Mouse (Mus musculus) thymus, adult 2 months (tissue): ENCODE measurements around the gene Rad51b. TPM values are rescaled to one million over a fixed set of nuclear protein-coding genes. Genes with fewer than 3 reads are reported as not detected.

Source experiments
- DNase-seq: peaks from one replicate; pipeline ENCODE4 v3.0.0; 2021
- H3K27ac ChIP-seq: fragments of 200-500 bp; 2 replicates; pipeline ENCODE4 v1.5.1; 2012; ENCODE audit warnings: low read length, control low read depth; ENCODE audit not compliant: control insufficient read depth, insufficient read depth
- H3K27me3 ChIP-seq: fragments of 200-500 bp; 2 replicates; pipeline ENCODE4 v1.6.1; 2012; ENCODE audit warnings: mild to moderate bottlenecking, low read length, moderate library complexity, mixed read lengths; ENCODE audit not compliant: control insufficient read depth, insufficient read depth
- H3K36me3 ChIP-seq: fragments of 200-500 bp; 2 replicates; pipeline ENCODE4 v1.6.1; 2012; ENCODE audit warnings: mild to moderate bottlenecking, low read length, moderate library complexity; ENCODE audit not compliant: control insufficient read depth, insufficient read depth
- H3K4me1 ChIP-seq: fragments of 200-500 bp; replicated peaks from 2 replicates; pipeline ENCODE4 v1.6.1; 2012; ENCODE audit warnings: low read length; ENCODE audit not compliant: control insufficient read depth, insufficient read depth
- H3K4me3 ChIP-seq: fragments of 200-500 bp; 2 replicates; pipeline ENCODE4 v1.5.1; 2012; ENCODE audit warnings: mild to moderate bottlenecking, low read length, control low read depth, moderate library complexity; ENCODE audit not compliant: control insufficient read depth, insufficient read depth
- CTCF ChIP-seq: fragments of 200-500 bp; IDR thresholded peaks from 2 replicates; pipeline ENCODE4 v1.5.1; 2012; ENCODE audit warnings: mild to moderate bottlenecking, control low read depth, low read length, moderate library complexity, borderline replicate concordance; ENCODE audit not compliant: control insufficient read depth, poor library complexity, insufficient read depth; ENCODE audit errors: extremely low read depth
- POLR2A ChIP-seq: fragments of 200-500 bp; IDR thresholded peaks from 2 replicates; pipeline ENCODE4 v1.6.1; 2012; ENCODE audit warnings: mild to moderate bottlenecking, low read length, control low read depth, moderate library complexity; ENCODE audit not compliant: control insufficient read depth, poor library complexity, insufficient read depth; ENCODE audit errors: extremely low read depth
- WGBS: fragments of 180-500 bp; shearing (Covaris S2); methylation state at CpG from one replicate; pipeline ENCODE4 v1.1.7; 2018; 5-methylcytosine and 5-hydroxymethylcytosine counted together
- polyA plus RNA-seq: library from polyadenylated mRNA; depleted of rRNA; stranded (reverse); fragments of >200 nt; gene quantifications from 2 replicates; pipeline ENCODE4 v1.2.3, GENCODE M21; 2012

Gene Rad51b
- polyA plus RNA-seq, 1 experiment = 1.1 TPM

- no peaks in the 10 kb centered on the region for H3K27me3 ChIP-seq
- WGBS = 96% methylated on average over 5 of the region's 5 CpGs
- no peaks in the 10 kb centered on the region for H3K36me3 ChIP-seq
- H3K4me1 ChIP-seq = 0 out of 2 replicates have a peak, but pooled peaks cover 4% of the 10 kb centered on the region
- H3K4me3 ChIP-seq = no peak overlapping the region
- no peak overlapping the region for H3K27ac ChIP-seq
- TF ChIP-seq CTCF (no peak), POLR2A (no peak)
- DNase-seq = no peak
Observed at GRCm38 (mm10) chr12:79655138-79655537, 358.1 kb downstream of the Rad51b start.

- Histone ChIP-seq H3K36me3 (no peaks in the 10 kb centered on the region), H3K4me3 (no peak overlapping the region), H3K4me1 (peaks cover 4% of the 10 kb centered on the region; the same call in 1 of the 2 replicates), H3K27me3 (no peaks in the 10 kb centered on the region), H3K27ac (no peak overlapping the region; the same call in 1 of the 2 replicates)
- DNase-seq = no peak
- 91% methylated on average over 3 of the region's 3 CpGs for WGBS
- TF ChIP-seq CTCF (no peak), POLR2A (no peak)
Observed at GRCm38 (mm10) chr12:79658861-79659260, 361.8 kb downstream of the Rad51b start.

GRCm38 (mm10) chr12:79661270-79661669, 364.2 kb downstream of the Rad51b start:
- DNase-seq = no peak
- WGBS = 88% methylated on average over 2 of the region's 2 CpGs
- peaks cover 4% of the 10 kb centered on the region; the same call in 1 of the 2 replicates for H3K4me1 ChIP-seq
- H3K4me3 ChIP-seq = no peak overlapping the region
- no peaks in the 10 kb centered on the region for H3K36me3 ChIP-seq
- no peak for TF ChIP-seq POLR2A
- H3K27ac ChIP-seq = no peak overlapping the region
- no peaks in the 10 kb centered on the region for H3K27me3 ChIP-seq

- no peak for DNase-seq
- Histone ChIP-seq H3K4me1 (peaks cover 3% of the 10 kb centered on the region; the same call in 1 of the 2 replicates), H3K27ac (no peak overlapping the region), H3K36me3 (no peaks in the 10 kb centered on the region), H3K4me3 (no peak overlapping the region), H3K27me3 (no peaks in the 10 kb centered on the region)
- WGBS = 57% methylated on average over 10 of the region's 10 CpGs
- TF ChIP-seq POLR2A = no peak
- TF ChIP-seq CTCF = no peak
Observed at GRCm38 (mm10) chr12:79663131-79663892, 366.2 kb downstream of the Rad51b start.

- TF ChIP-seq POLR2A (no peak), CTCF (no peak)
- Histone ChIP-seq H3K36me3 (no peaks in the 10 kb centered on the region), H3K4me1 (no peaks in the 10 kb centered on the region; the same call in 1 of the 2 replicates), H3K27ac (no peak overlapping the region), H3K27me3 (no peaks in the 10 kb centered on the region), H3K4me3 (no peak overlapping the region)
- 91% methylated on average over 7 of the region's 7 CpGs for WGBS
- DNase-seq = no peak
Observed at GRCm38 (mm10) chr12:79663893-79664574, 367.0 kb downstream of the Rad51b start.

GRCm38 (mm10) chr12:79674846-79675439, 377.9 kb downstream of the Rad51b start:
- TF ChIP-seq CTCF (no peak), POLR2A (no peak)
- no peaks in the 10 kb centered on the region for H3K36me3 ChIP-seq
- WGBS = 97% methylated on average over 11 of the region's 11 CpGs
- H3K27me3 ChIP-seq = no peaks in the 10 kb centered on the region
- no peak overlapping the region for H3K27ac ChIP-seq
- H3K4me1 ChIP-seq = no peaks in the 10 kb centered on the region
- no peak overlapping the region for H3K4me3 ChIP-seq
- DNase-seq = no peak
